ENCODE assay signal across 8 mouse cellular contexts in genomic region chr5:114679841-114680591, GRCm38 (mm10). TPM values are rescaled to one million over a fixed set of nuclear protein-coding genes. Genes with fewer than 3 reads are reported as not detected.
DNase-seq lines count a peak whose midpoint lies in the region; ATAC-seq and TF ChIP-seq lines count a peak whose summit lies in the region.

No protein-coding gene starts in this region.

- H3K4me3 ChIP-seq in heart, adult 2 months: no peak overlapping the region
- no peak overlapping the region for H3K4me3 ChIP-seq in lung, adult 2 months (replicated peaks; ENCODE audit: extremely low read depth, low read depth, low read length)
- no peak overlapping the region for H3K4me3 ChIP-seq in hindbrain, embryonic 12.5 days

- no peaks in the 10 kb centered on the region for H3K36me3 ChIP-seq in heart, adult 2 months (ENCODE audit: control insufficient read depth, insufficient read depth, low read length)
- peaks cover 22% of the 10 kb centered on the region for H3K36me3 ChIP-seq in hindbrain, embryonic 12.5 days

- no peaks in the 10 kb centered on the region for H3K9me3 ChIP-seq in hindbrain, embryonic 12.5 days (replicated peaks)

- H3K27me3 ChIP-seq in heart, adult 2 months (ENCODE audit: control insufficient read depth, insufficient read depth, low read length): no peaks in the 10 kb centered on the region
- H3K27me3 ChIP-seq in hindbrain, embryonic 12.5 days: no peaks in the 10 kb centered on the region

- TF ChIP-seq POLR2A in heart, adult 2 months (IDR thresholded peaks at IDR 0.05; ENCODE audit: insufficient read depth, low read depth, low read length): no peak
- no peak for TF ChIP-seq POLR2A in lung, adult 2 months (IDR thresholded peaks at IDR 0.05; ENCODE audit: borderline replicate concordance, extremely low read depth, low read depth, low read length)

- H3K4me1 ChIP-seq in heart, adult 2 months (ENCODE audit: control insufficient read depth, insufficient read depth, low read length): peaks cover 4% of the 10 kb centered on the region
- peaks cover 24% of the 10 kb centered on the region for H3K4me1 ChIP-seq in lung, adult 2 months (ENCODE audit: control insufficient read depth, insufficient read depth, low read length)
- peaks cover 32% of the 10 kb centered on the region for H3K4me1 ChIP-seq in hindbrain, embryonic 12.5 days

- intact Hi-C loops in heart, adult 2 months (cut with DNase I): no loop called here
- intact Hi-C loops in heart, postnatal 36 days (cut with DNase I): no loop called here

- H3K27ac ChIP-seq in heart, adult 2 months: peak overlapping the region; percentile 33; the same call in 1 of the 2 replicates
- peak overlapping the region; percentile 7; the same call in 1 of the 2 replicates for H3K27ac ChIP-seq in hindbrain, embryonic 12.5 days

- H3K9ac ChIP-seq in heart, adult 2 months (ENCODE audit: low read depth, low read length): no peak overlapping the region
- H3K9ac ChIP-seq in hindbrain, embryonic 12.5 days: no peak overlapping the region

- ATAC-seq in hindbrain, embryonic 12.5 days (ENCODE audit: low FRiP score): no peak

- 76% methylated on average over 17 of the region's 17 CpGs for WGBS in heart, adult 2 months
- 46% methylated on average over 17 of the region's 17 CpGs for WGBS in lung, adult 2 months
- 57% methylated on average over 17 of the region's 17 CpGs for WGBS in hindbrain, embryonic 12.5 days

- no peak overlapping the region for H3K4me2 ChIP-seq in hindbrain, embryonic 12.5 days (replicated peaks)

- H3K79me2 ChIP-seq in heart, adult 2 months (replicated peaks; ENCODE audit: control insufficient read depth, insufficient read depth, low read length): no peaks in the 10 kb centered on the region

- TF ChIP-seq CTCF in heart, adult 2 months (IDR thresholded peaks at IDR 0.05): no peak
- no peak for TF ChIP-seq CTCF in lung, adult 2 months (IDR thresholded peaks at IDR 0.05; ENCODE audit: insufficient read depth, low read length)

- DNase-seq in heart, adult 2 months: no peak
- no peak for DNase-seq in heart, postnatal 36 days
- peak; percentile 19 for DNase-seq in lung, postnatal 10 days
- DNase-seq in lung, adult 2 months: no peak
- DNase-seq in thymus, postnatal 0 days (ENCODE audit: low spot score): peak; percentile 45
- no peak for DNase-seq in cerebellum, adult 11-12 months
- DNase-seq in right cerebral cortex, postnatal 4 days: no peak

- TF ChIP-seq EP300 in heart, adult 2 months (IDR thresholded peaks at IDR 0.05; ENCODE audit: insufficient read depth, low read depth, low read length): no peak

RNA-seq across cellular contexts. Expression of gene Gltp, which starts 10.8 kb away (rescaled TPM):
- total RNA-seq in heart, adult 2 months (2021): 10 to 100 TPM; 14.2 to 17.0 TPM
- 36.3 and 37.8 TPM in 2 replicates for polyA plus RNA-seq in heart, adult 2 months (2012; rRNA removed)
- total RNA-seq in heart, postnatal 36 days (2021): 10 to 100 TPM; 16.0 to 17.2 TPM
- polyA plus RNA-seq in lung, adult 2 months (2012; rRNA removed): 222 and 259 TPM in 2 replicates
- 60.5 and 63.3 TPM in 2 replicates for polyA plus RNA-seq in hindbrain, embryonic 12.5 days (2016; fragmentation: Nextera tagmentation; extraction: Ambion mirVana)
- 134 and 147 TPM in 2 replicates for polyA plus RNA-seq in thymus, postnatal 0 days (2015; fragmentation: Nextera tagmentation; extraction: Ambion mirVana)

RNA-seq across cellular contexts. Expression of gene Trpv4, which starts 21.8 kb away (rescaled TPM):
- 1 to 10 TPM; 3.6 to 5.1 TPM for total RNA-seq in heart, adult 2 months (2021)
- 4.6 and 7.5 TPM in 2 replicates for polyA plus RNA-seq in heart, adult 2 months (2012; rRNA removed)
- 1 to 10 TPM; 2.6 to 7.0 TPM for total RNA-seq in heart, postnatal 36 days (2021)
- polyA plus RNA-seq in lung, adult 2 months (2012; rRNA removed): 8.8 and 10.1 TPM in 2 replicates
- polyA plus RNA-seq in hindbrain, embryonic 12.5 days (2016; fragmentation: Nextera tagmentation; extraction: Ambion mirVana): 1.3 and 1.5 TPM in 2 replicates
- polyA plus RNA-seq in thymus, postnatal 0 days (2015; fragmentation: Nextera tagmentation; extraction: Ambion mirVana): 1.1 TPM in 2 replicates

RNA-seq across cellular contexts. Expression of gene Tchp, which starts 27.5 kb away (rescaled TPM):
- 1 to 10 TPM; 3.4 to 4.0 TPM for total RNA-seq in heart, adult 2 months (2021)
- polyA plus RNA-seq in heart, adult 2 months (2012; rRNA removed): 6.1 and 8.5 TPM in 2 replicates
- 1 to 10 TPM; 3.7 to 5.4 TPM for total RNA-seq in heart, postnatal 36 days (2021)
- 12.2 and 17.3 TPM in 2 replicates for polyA plus RNA-seq in lung, adult 2 months (2012; rRNA removed)
- polyA plus RNA-seq in hindbrain, embryonic 12.5 days (2016; fragmentation: Nextera tagmentation; extraction: Ambion mirVana): 19.6 and 21.1 TPM in 2 replicates
- polyA plus RNA-seq in thymus, postnatal 0 days (2015; fragmentation: Nextera tagmentation; extraction: Ambion mirVana): 9.8 and 10.8 TPM in 2 replicates

Comparison
In these comparisons a context has a peak if more than half of its experiments do, and no peak if none do; other contexts are left out.
1. DNase-seq: peak in lung, postnatal 10 days (single experiment) and thymus, postnatal 0 days (single experiment); none in heart, adult 2 months (0 of 2), heart, postnatal 36 days (0 of 2), lung, adult 2 months (single experiment), cerebellum, adult 11-12 months (single experiment) and right cerebral cortex, postnatal 4 days (single experiment).